Mouse (Mus musculus): Measurements from ENCODE around the gene Slc4a1.
"Not testable (repeated sequence)": the region's sequence is repeated elsewhere in the genome, so short reads cannot be mapped to it uniquely, and the experiment has no call there.

Gene Slc4a1

GRCm38 (mm10) chr11:102366103-102366502 lies at the start of gene Slc4a1:
Gene Slc4a1, minus strand, starts transcription at chr11:102366203.
- DNase-seq (ENCODE audit: low spot score in 2 of 2), result not testable (repeated sequence)

GRCm38 (mm10) chr11:102415034-102415802 lies 49.2 kb upstream of the Slc4a1 start:
- DNase-seq (ENCODE audit: low spot score in 2 of 2), result no peak

GRCm38 (mm10) chr11:102413059-102413458 lies 47.1 kb upstream of the Slc4a1 start:
- no peak for DNase-seq (ENCODE audit: low spot score in 2 of 2)

- peak; percentile 63 to 84 for DNase-seq (ENCODE audit: low spot score in 2 of 2)
Measured at GRCm38 (mm10) chr11:102411704-102412103, 45.7 kb upstream of the Slc4a1 start.

GRCm38 (mm10) chr11:102411061-102411460 lies 45.1 kb upstream of the Slc4a1 start:
- no peak for DNase-seq (ENCODE audit: low spot score in 2 of 2)

- not testable (repeated sequence) for DNase-seq (ENCODE audit: low spot score in 2 of 2)
Measured at GRCm38 (mm10) chr11:102410345-102410744, 44.3 kb upstream of the Slc4a1 start.

GRCm38 (mm10) chr11:102409795-102410330 lies 43.9 kb upstream of the Slc4a1 start:
- no peak for DNase-seq (ENCODE audit: low spot score in 2 of 2)

GRCm38 (mm10) chr11:102408888-102409794 lies 43.1 kb upstream of the Slc4a1 start:
- no peak for DNase-seq (ENCODE audit: low spot score in 2 of 2)

GRCm38 (mm10) chr11:102408344-102408876 lies 42.4 kb upstream of the Slc4a1 start:
- DNase-seq (ENCODE audit: low spot score in 2 of 2), result peak; percentile 87 to 91

GRCm38 (mm10) chr11:102407834-102408215 lies 41.8 kb upstream of the Slc4a1 start, which contains the start of gene Slc25a39:
Gene Slc25a39, minus strand, starts transcription at chr11:102407946.
- DNase-seq (ENCODE audit: low spot score in 2 of 2), result no peak

- peak; percentile 83 to 94 for DNase-seq (ENCODE audit: low spot score in 2 of 2)
Measured at GRCm38 (mm10) chr11:102406900-102407833, 41.2 kb upstream of the Slc4a1 start.

GRCm38 (mm10) chr11:102406401-102406800 lies 40.4 kb upstream of the Slc4a1 start:
- no peak for DNase-seq (ENCODE audit: low spot score in 2 of 2)

- DNase-seq (ENCODE audit: low spot score in 2 of 2), result no peak
Measured at GRCm38 (mm10) chr11:102405544-102406285, 39.7 kb upstream of the Slc4a1 start.

GRCm38 (mm10) chr11:102404161-102405010 lies 38.4 kb upstream of the Slc4a1 start:
- no peak for DNase-seq (ENCODE audit: low spot score in 2 of 2)

GRCm38 (mm10) chr11:102403657-102404056 lies 37.7 kb upstream of the Slc4a1 start:
- no peak for DNase-seq (ENCODE audit: low spot score in 2 of 2)

- DNase-seq (ENCODE audit: low spot score in 2 of 2), result no peak
Measured at GRCm38 (mm10) chr11:102401898-102402500, 36.0 kb upstream of the Slc4a1 start.

GRCm38 (mm10) chr11:102400513-102401084 lies 34.6 kb upstream of the Slc4a1 start:
- DNase-seq (ENCODE audit: low spot score in 2 of 2), result no peak

GRCm38 (mm10) chr11:102399610-102400072 lies 33.6 kb upstream of the Slc4a1 start:
- no peak for DNase-seq (ENCODE audit: low spot score in 2 of 2)
